Mouse (Mus musculus): ENCODE results near the gene Aqp6. TPM values are rescaled to one million over a fixed set of nuclear protein-coding genes. Genes with fewer than 3 reads are reported as not detected.
A peak's percentile ranks its signal among the peaks of the same experiment; 100 is the strongest.

Aqp6 gene
- under 1 TPM; 0.48 to 0.81 TPM for total RNA-seq (2021)

GRCm38 (mm10) chr15:99600986-99601822 is at the start of gene Aqp6:
Aqp6 (plus strand) TSS chr15:99601400.
- DNase-seq (ENCODE audit: low spot score in 2 of 2): no peak
- intact Hi-C loops (cut with DNase I): no loop called here

GRCm38 (mm10) chr15:99553767-99554166 is 47.4 kb upstream of the Aqp6 start:
- intact Hi-C loops (cut with DNase I): no loop called here
- no peak for DNase-seq (ENCODE audit: low spot score in 2 of 2)

- intact Hi-C loops (cut with DNase I): no loop called here
- no peak for DNase-seq (ENCODE audit: low spot score in 2 of 2)
These were observed 42.3 kb upstream of the Aqp6 start for GRCm38 (mm10) chr15:99558947-99559346.

- intact Hi-C loops (cut with DNase I): no loop called here
- DNase-seq (ENCODE audit: low spot score in 2 of 2): no peak
These were observed 41.0 kb upstream of the Aqp6 start for GRCm38 (mm10) chr15:99560246-99560645.

- intact Hi-C loops (cut with DNase I): no loop called here
- DNase-seq (ENCODE audit: low spot score in 2 of 2): no peak
These were observed 33.8 kb upstream of the Aqp6 start for GRCm38 (mm10) chr15:99567371-99567770.

GRCm38 (mm10) chr15:99568682-99569081 is 32.5 kb upstream of the Aqp6 start:
- DNase-seq (ENCODE audit: low spot score in 2 of 2): no peak
- intact Hi-C loops (cut with DNase I): no loop called here

GRCm38 (mm10) chr15:99569123-99569522 is 32.1 kb upstream of the Aqp6 start:
- peak in 1 of 2 experiments; percentile 26 for DNase-seq (ENCODE audit: low spot score in 2 of 2)
- intact Hi-C loops (cut with DNase I): no loop called here

GRCm38 (mm10) chr15:99578802-99579485 is 22.3 kb upstream of the Aqp6 start, which contains the start of gene Aqp2:
Aqp2 (plus strand) TSS chr15:99579055.
- DNase-seq (ENCODE audit: low spot score in 2 of 2): no peak
- intact Hi-C loops (cut with DNase I): no loop called here

- intact Hi-C loops (cut with DNase I): no loop called here
- no peak for DNase-seq (ENCODE audit: low spot score in 2 of 2)
These were observed 17.5 kb upstream of the Aqp6 start for GRCm38 (mm10) chr15:99583463-99584344.

GRCm38 (mm10) chr15:99584407-99585202 is 16.6 kb upstream of the Aqp6 start:
- intact Hi-C loops (cut with DNase I): no loop called here
- DNase-seq (ENCODE audit: low spot score in 2 of 2): no peak

- intact Hi-C loops (cut with DNase I): no loop called here
- no peak for DNase-seq (ENCODE audit: low spot score in 2 of 2)
These were observed 15.5 kb upstream of the Aqp6 start for GRCm38 (mm10) chr15:99585741-99586140.

- no peak for DNase-seq (ENCODE audit: low spot score in 2 of 2)
- intact Hi-C loops (cut with DNase I): no loop called here
These were observed 14.7 kb upstream of the Aqp6 start for GRCm38 (mm10) chr15:99586525-99586924.

GRCm38 (mm10) chr15:99589237-99589636 is 12.0 kb upstream of the Aqp6 start:
- intact Hi-C loops (cut with DNase I): no loop called here
- DNase-seq (ENCODE audit: low spot score in 2 of 2): no peak

- no peak for DNase-seq (ENCODE audit: low spot score in 2 of 2)
- intact Hi-C loops (cut with DNase I): no loop called here
These were observed 11.5 kb upstream of the Aqp6 start for GRCm38 (mm10) chr15:99589704-99590103.

- DNase-seq (ENCODE audit: low spot score in 2 of 2): no peak
- intact Hi-C loops (cut with DNase I): no loop called here
These were observed 10.6 kb upstream of the Aqp6 start, which contains the start of gene Aqp5 for GRCm38 (mm10) chr15:99590429-99591084. Aqp5 (plus strand) TSS chr15:99590782.

GRCm38 (mm10) chr15:99592177-99592576 is 9.0 kb upstream of the Aqp6 start:
- DNase-seq (ENCODE audit: low spot score in 2 of 2): no peak
- intact Hi-C loops (cut with DNase I): no loop called here

- intact Hi-C loops (cut with DNase I): no loop called here
- DNase-seq (ENCODE audit: low spot score in 2 of 2): no peak
These were observed 8.3 kb upstream of the Aqp6 start for GRCm38 (mm10) chr15:99592877-99593276.

GRCm38 (mm10) chr15:99594951-99595350 is 6.2 kb upstream of the Aqp6 start:
- intact Hi-C loops (cut with DNase I): loop anchor here (5.0 kb wide), 2 partner anchors 182 to 317 kb away; no protein-coding TSS in a partner anchor
- no peak for DNase-seq (ENCODE audit: low spot score in 2 of 2)

All from left cerebral cortex, postnatal 36 days (tissue).